ENCODE assay signal across 16 mouse cellular contexts in the genomic region with DNA sequence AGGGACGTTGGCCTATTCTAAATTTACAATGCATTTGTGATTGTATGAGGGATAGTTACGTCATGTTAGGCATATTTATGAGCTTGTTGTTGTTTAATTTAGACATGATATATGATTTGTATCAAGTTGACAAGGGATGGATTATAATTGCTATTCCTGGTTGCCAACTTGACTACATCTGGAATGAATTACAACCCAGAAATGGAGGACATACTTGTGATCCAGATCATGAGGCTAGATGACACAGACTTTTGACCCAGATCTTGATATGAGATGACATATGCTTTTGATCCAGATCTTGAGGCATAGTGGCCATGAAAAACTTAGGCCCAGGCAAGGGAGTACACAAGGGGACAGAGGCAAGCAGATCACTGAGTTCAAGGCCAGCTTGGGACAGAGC. TPM values are rescaled to one million over a fixed set of nuclear protein-coding genes. Genes with fewer than 3 reads are reported as not detected.
"Had no signal": no experiment of that assay in that cellular context is flagged by ENCODE, and none has a peak within 500 bp of the region (broad histone marks: within the 10 kb centered on the region; RNA-seq: fewer than 3 reads in every experiment).

No protein-coding gene starts in this region.

- H3K36me3 ChIP-seq: lung, embryonic 15.5 days; midbrain, embryonic 13.5 days; midbrain, embryonic 15.5 days; neural tube, embryonic 12.5 days had no signal

- H3K9me3 ChIP-seq: lung, embryonic 15.5 days; megakaryocyte, embryonic 14.5 days; midbrain, embryonic 13.5 days; midbrain, embryonic 15.5 days; neural tube, embryonic 12.5 days had no signal

- H3K27me3 ChIP-seq: lung, embryonic 15.5 days; midbrain, embryonic 13.5 days; midbrain, embryonic 15.5 days; neural tube, embryonic 12.5 days had no signal

- H3K4me1 ChIP-seq: lung, embryonic 15.5 days; megakaryocyte, embryonic 14.5 days; midbrain, embryonic 13.5 days; midbrain, embryonic 15.5 days; neural tube, embryonic 12.5 days had no signal

- DNase-seq: lung, adult 2 months; lung, postnatal 14 days; lung, postnatal 36 days; right cerebral cortex, postnatal 14 days; right cerebral cortex, postnatal 4 days; spleen, adult 18-20 months; thymus, adult 18-20 months; thymus, postnatal 14 days; thymus, postnatal 36 days had no signal

- H3K4me3 ChIP-seq: lung, embryonic 15.5 days; megakaryocyte, embryonic 14.5 days; midbrain, embryonic 13.5 days; midbrain, embryonic 15.5 days; neural tube, embryonic 12.5 days had no signal

- H3K27ac ChIP-seq: lung, embryonic 15.5 days; macrophage; midbrain, embryonic 13.5 days; midbrain, embryonic 15.5 days; neural tube, embryonic 12.5 days had no signal

RNA-seq across cellular contexts. Expression of gene Fstl1, which starts 36.6 kb away (rescaled TPM):
- total RNA-seq: monocyte, adult 5-6 weeks had no signal
